Mouse (Mus musculus): ENCODE measurements around the gene Fto. TPM values are rescaled to one million over a fixed set of nuclear protein-coding genes. Genes with fewer than 3 reads are reported as not detected.
A peak's percentile ranks its signal among the peaks of the same experiment; 100 is the strongest.

Fto gene
- polyA plus RNA-seq, 1 experiment, result 39.7 TPM

DNA sequence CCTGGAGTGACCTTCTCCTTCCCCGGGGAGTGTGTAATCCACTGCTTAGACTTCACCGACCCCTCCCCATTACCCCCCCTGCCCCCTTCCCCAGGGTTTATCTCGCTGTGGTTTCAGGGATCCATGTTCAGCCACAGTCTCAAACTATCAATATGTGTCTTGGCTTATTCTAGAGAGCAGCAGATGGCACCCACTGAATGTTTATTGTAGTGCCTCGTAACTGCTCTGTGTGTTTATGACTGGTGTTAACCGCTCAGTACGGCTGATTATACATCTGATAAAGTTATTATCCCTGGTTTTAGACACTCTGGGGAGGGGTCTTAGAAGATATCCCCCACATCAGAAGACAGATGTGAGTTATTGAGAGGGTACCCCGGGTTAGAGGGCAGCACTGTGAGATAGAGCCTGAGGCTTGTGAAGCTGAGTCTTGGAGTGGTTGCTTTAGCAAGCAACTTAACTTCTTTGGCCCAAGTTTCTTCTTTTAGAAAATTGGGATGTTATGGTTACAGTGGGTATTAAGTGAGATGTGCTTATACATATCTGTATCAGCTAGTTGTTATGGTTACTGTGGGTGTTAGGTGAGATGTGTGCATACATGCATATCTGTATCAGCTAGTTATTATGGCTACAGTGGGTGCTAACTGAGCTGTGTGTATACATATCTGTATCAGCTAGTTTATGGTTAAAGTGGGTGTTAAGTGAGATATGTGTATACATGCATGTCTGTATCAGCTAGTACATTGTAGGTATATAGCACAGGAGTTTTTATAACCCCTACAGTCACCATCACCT is 5.8 kb downstream of the Fto start:
- TF ChIP-seq CTCF (IDR thresholded peaks at IDR 0.05; ENCODE audit: insufficient read depth, low read length) (no peak), POLR2A (IDR thresholded peaks at IDR 0.05; ENCODE audit: borderline replicate concordance, extremely low read depth, low read depth, low read length) (no peak)
- no peak for DNase-seq
- 49% methylated on average over 7 of the region's 7 CpGs for WGBS
- Histone ChIP-seq H3K4me1 (ENCODE audit: control insufficient read depth, insufficient read depth, low read length) (peaks cover 1% of the 10 kb centered on the region; the same call in 1 of the 2 replicates), H3K4me3 (replicated peaks; ENCODE audit: extremely low read depth, low read depth, low read length) (no peak overlapping the region)

DNA sequence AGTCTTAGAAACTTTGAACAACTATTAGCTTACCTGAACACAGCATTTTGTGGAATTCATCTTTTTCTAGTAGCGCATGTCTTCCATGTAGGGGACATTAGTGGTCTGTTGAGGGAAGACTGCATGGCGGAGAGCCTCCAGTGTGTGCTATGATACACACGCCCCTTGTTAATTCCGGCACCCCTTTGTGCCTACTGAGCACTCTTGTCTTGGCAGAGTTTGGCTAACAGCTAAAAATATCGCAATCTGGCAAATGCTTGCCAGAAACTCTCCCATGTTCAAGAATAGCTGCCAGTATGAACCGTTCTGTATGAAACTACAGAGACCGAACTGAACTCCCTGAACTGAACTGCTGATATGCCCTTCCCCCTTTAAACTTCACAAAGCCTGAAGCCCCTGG is 10.2 kb downstream of the Fto start:
- Histone ChIP-seq H3K4me1 (ENCODE audit: control insufficient read depth, insufficient read depth, low read length) (peaks cover 3% of the 10 kb centered on the region; the same call in 1 of the 2 replicates), H3K4me3 (replicated peaks; ENCODE audit: extremely low read depth, low read depth, low read length) (no peak overlapping the region)
- 63% methylated on average over 7 of the region's 7 CpGs for WGBS
- no peak for DNase-seq
- no peak for TF ChIP-seq POLR2A (IDR thresholded peaks at IDR 0.05; ENCODE audit: borderline replicate concordance, extremely low read depth, low read depth, low read length)
- TF ChIP-seq CTCF (IDR thresholded peaks at IDR 0.05; ENCODE audit: insufficient read depth, low read length), result no peak

DNA sequence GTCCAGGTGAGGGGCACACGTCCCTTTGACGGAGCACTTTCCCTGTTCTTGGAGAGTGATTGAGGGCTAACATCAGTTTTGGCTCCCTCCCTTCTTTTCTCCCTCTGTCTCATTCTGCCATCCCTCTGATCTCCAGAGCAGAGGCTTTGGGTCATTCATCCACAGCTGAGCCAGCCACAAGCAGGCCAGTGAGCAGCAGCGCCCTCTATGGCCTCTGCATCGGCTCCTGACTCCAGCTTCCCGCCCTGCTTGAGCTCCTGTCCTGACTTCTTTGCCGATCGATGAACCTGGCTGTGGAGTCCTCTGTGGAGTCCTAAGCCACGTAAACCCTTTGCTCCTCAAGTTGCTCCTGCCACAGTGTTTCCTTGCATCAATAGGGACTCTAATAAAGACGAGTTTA is 10.9 kb downstream of the Fto start:
- peaks cover 3% of the 10 kb centered on the region; the same call in 1 of the 2 replicates for H3K4me1 ChIP-seq (ENCODE audit: control insufficient read depth, insufficient read depth, low read length)
- H3K4me3 ChIP-seq (replicated peaks; ENCODE audit: extremely low read depth, low read depth, low read length), result no peak overlapping the region
- 76% methylated on average over 9 of the region's 9 CpGs for WGBS
- no peak for DNase-seq
- 0 out of 2 replicates have a peak, but pooled peaks have one; percentile 12 for TF ChIP-seq CTCF (IDR thresholded peaks at IDR 0.05; ENCODE audit: insufficient read depth, low read length)
- no peak for TF ChIP-seq POLR2A (IDR thresholded peaks at IDR 0.05; ENCODE audit: borderline replicate concordance, extremely low read depth, low read depth, low read length)

DNA sequence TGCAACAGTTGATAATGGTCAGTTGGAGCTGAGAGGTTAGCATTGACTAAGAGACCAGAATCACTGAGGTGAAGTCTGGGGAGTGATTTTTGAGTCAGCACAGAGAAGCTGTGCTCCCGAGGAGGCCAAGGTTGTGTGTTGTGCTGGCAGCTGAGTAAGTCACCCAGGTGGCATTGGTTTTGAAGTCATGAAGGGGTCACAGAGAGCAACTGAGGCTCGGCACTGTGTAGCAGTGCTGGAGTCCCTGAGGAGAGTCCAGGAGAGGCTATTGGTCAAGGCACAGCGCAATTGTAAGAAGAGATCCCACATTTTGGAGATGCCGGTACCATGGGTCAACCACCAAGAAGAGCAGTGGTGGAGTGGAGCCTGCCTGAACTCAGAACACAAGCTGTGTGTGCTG is 11.6 kb downstream of the Fto start:
- TF ChIP-seq CTCF (IDR thresholded peaks at IDR 0.05; ENCODE audit: insufficient read depth, low read length) (no peak), POLR2A (IDR thresholded peaks at IDR 0.05; ENCODE audit: borderline replicate concordance, extremely low read depth, low read depth, low read length) (no peak)
- WGBS, result 91% methylated on average over 4 of the region's 4 CpGs

DNA sequence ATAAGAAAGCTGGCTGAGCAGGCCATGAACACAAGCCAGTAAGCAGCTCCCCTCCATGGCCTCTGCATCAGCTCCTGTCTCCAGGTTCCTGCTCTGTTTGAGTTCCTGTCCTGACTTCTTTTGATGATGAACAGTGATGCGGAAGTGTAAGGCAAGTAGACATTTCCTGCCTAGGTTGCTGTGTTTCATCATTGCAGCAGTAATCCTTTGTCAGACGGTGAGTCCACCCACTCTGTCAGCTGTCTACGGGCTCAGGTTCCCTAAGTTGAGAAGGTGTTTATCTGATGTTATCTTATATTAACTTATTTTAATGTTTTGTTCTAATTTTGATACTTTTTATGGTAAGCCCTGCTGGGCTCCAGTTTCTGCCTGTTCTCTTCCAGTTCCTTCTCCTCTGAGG is 12.7 kb downstream of the Fto start:
- 61% methylated on average over 3 of the region's 3 CpGs for WGBS
- TF ChIP-seq POLR2A (IDR thresholded peaks at IDR 0.05; ENCODE audit: borderline replicate concordance, extremely low read depth, low read depth, low read length) (no peak), CTCF (IDR thresholded peaks at IDR 0.05; ENCODE audit: insufficient read depth, low read length) (no peak)
- no peak for DNase-seq

More for the DNA sequence above, 11.6 kb downstream of the Fto start:
- peaks cover 4% of the 10 kb centered on the region; the same call in 1 of the 2 replicates for H3K4me1 ChIP-seq (ENCODE audit: control insufficient read depth, insufficient read depth, low read length)
- no peak for DNase-seq
- no peak overlapping the region for H3K4me3 ChIP-seq (replicated peaks; ENCODE audit: extremely low read depth, low read depth, low read length)

DNA sequence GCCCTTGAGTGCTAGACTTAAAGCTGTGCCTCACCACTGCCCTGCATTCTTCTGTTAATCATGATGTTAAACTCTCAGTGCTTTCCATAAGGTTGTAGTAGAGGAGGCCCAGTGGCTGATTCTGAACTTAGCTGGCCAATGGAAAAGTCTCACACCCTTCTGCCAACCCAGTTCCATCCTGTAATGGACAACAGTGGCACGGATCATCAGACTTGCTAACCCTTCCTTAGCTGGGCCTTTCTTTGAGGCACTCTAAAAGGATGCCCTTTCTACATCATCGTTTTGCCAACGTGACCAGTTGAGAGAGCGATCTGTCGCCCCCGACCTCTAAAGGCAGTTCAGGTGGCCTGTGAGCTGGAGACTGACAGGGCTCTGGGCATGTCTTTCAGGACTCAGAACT is 13.6 kb downstream of the Fto start:
- Histone ChIP-seq H3K4me3 (replicated peaks; ENCODE audit: extremely low read depth, low read depth, low read length) (no peak overlapping the region), H3K4me1 (ENCODE audit: control insufficient read depth, insufficient read depth, low read length) (peaks cover 12% of the 10 kb centered on the region)
- no peak for DNase-seq
- no peak for TF ChIP-seq POLR2A (IDR thresholded peaks at IDR 0.05; ENCODE audit: borderline replicate concordance, extremely low read depth, low read depth, low read length)
- TF ChIP-seq CTCF (IDR thresholded peaks at IDR 0.05; ENCODE audit: insufficient read depth, low read length), result no peak
- 89% methylated on average over 6 of the region's 6 CpGs for WGBS

More for the DNA sequence above, 12.7 kb downstream of the Fto start:
- Histone ChIP-seq H3K4me1 (ENCODE audit: control insufficient read depth, insufficient read depth, low read length) (peaks cover 6% of the 10 kb centered on the region; the same call in 1 of the 2 replicates), H3K4me3 (replicated peaks; ENCODE audit: extremely low read depth, low read depth, low read length) (no peak overlapping the region)

DNA sequence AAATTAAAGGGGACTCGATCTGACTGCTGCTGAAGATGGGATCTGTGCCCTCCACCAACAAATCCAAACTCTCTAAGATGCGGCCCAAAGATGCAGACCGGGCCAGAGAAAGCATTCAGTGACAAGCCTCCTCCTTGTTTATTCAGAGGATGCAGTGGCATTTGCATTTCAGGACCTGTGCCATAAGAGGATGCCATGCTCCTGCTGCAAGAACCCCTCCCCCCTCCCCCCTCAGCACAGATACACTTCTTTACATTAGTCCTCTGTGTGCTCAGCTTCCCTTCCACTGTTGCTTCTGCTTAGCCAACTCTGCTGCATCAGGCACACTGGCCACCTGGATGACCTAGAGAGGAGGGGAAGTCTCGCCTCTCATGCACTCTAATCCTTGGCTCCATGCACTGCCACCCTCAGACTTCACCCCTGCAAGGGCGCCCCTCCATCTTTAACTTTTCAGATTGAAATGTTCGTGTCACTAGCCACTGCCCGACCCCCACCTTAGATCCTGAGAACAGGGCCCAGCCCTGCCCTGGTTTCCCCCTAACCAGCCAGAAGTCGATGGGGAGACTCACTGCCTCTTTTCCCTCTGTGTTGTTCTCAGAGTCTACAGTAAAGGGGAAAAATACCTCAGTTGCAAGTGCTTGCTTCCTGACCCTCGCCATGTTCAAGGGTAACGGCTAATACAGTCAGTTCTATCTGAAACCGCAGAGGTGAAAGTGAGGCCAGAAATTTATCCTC is 14.3 kb downstream of the Fto start:
- Histone ChIP-seq H3K4me1 (ENCODE audit: control insufficient read depth, insufficient read depth, low read length) (peaks cover 14% of the 10 kb centered on the region), H3K4me3 (replicated peaks; ENCODE audit: extremely low read depth, low read depth, low read length) (no peak overlapping the region)
- no peak for DNase-seq
- WGBS, result 89% methylated on average over 11 of the region's 11 CpGs
- TF ChIP-seq CTCF (IDR thresholded peaks at IDR 0.05; ENCODE audit: insufficient read depth, low read length), result no peak
- no peak for TF ChIP-seq POLR2A (IDR thresholded peaks at IDR 0.05; ENCODE audit: borderline replicate concordance, extremely low read depth, low read depth, low read length)

DNA sequence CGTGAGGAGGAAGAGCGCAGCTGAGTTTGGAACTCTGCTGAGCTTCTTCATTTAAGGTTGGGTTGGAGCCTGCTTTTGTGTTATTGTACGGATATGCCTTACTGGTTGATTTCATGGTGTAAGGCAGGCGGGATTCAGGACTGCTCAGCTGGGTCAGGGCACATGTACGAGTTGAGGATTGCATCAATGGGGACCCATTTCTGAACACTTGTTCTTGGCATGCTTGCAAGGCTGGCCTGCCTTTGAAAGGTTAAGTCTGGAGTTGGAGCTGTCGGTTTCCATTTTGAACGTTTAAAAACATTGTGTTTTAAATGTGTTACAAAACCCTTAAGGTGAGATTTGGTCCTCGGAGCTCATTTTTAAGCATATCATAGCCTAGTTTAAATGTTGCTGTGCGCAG is 15.7 kb downstream of the Fto start:
- WGBS, result 67% methylated on average over 9 of the region's 9 CpGs
- DNase-seq, result no peak
- Histone ChIP-seq H3K4me3 (replicated peaks; ENCODE audit: extremely low read depth, low read depth, low read length) (no peak overlapping the region), H3K4me1 (ENCODE audit: control insufficient read depth, insufficient read depth, low read length) (peaks cover 13% of the 10 kb centered on the region)
- TF ChIP-seq POLR2A (IDR thresholded peaks at IDR 0.05; ENCODE audit: borderline replicate concordance, extremely low read depth, low read depth, low read length) (no peak), CTCF (IDR thresholded peaks at IDR 0.05; ENCODE audit: insufficient read depth, low read length) (no peak)

DNA sequence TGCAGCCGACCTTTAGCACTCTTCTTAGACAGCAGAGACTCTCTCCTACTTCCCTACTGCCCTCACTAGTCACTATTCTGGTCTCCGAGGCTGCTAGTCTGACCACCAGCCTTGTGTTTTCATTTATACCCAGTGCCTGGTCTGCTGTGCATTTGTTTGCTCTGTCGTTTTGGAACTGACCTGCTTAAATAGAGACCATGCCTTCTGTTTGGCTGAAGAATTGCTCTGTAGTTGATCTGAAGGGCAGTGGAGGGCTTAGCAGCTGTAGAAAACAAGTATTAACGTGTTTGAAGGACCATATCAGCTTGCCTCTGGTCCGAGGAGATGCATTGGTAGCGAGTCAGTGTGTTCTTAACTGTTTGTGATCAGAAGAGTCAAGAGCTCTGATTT is 16.1 kb downstream of the Fto start:
- no peak for TF ChIP-seq POLR2A (IDR thresholded peaks at IDR 0.05; ENCODE audit: borderline replicate concordance, extremely low read depth, low read depth, low read length)
- no peak for TF ChIP-seq CTCF (IDR thresholded peaks at IDR 0.05; ENCODE audit: insufficient read depth, low read length)
- H3K4me3 ChIP-seq (replicated peaks; ENCODE audit: extremely low read depth, low read depth, low read length), result no peak overlapping the region
- WGBS, result 48% methylated on average over 6 of the region's 6 CpGs
- peaks cover 11% of the 10 kb centered on the region for H3K4me1 ChIP-seq (ENCODE audit: control insufficient read depth, insufficient read depth, low read length)
- DNase-seq, result no peak

Measured in lung, adult 2 months (tissue).